Mouse (Mus musculus): ENCODE results near the gene Mctp1. TPM values are rescaled to one million over a fixed set of nuclear protein-coding genes. Genes with fewer than 3 reads are reported as not detected.
"Not testable (repeated sequence)": the region's sequence is repeated elsewhere in the genome, so short reads cannot be mapped to it uniquely, and the experiment has no call there.

The Mctp1 gene
- polyA plus RNA-seq, 1 experiment from 2014 or later = 4.0 TPM

- no peak overlapping the region for H3K4me3 ChIP-seq (ENCODE audit: low read depth, low read length)
- H3K4me2 ChIP-seq (ENCODE audit: low read length) = no peak overlapping the region
- DNase-seq (ENCODE audit: low spot score) = no peak
- no peaks in the 10 kb centered on the region for H3K36me3 ChIP-seq (ENCODE audit: control insufficient read depth, insufficient read depth, low read length)
- no peaks in the 10 kb centered on the region for H3K27me3 ChIP-seq (replicated peaks; ENCODE audit: control insufficient read depth, insufficient read depth, low read length)
- ATAC-seq = no peak
- no peaks in the 10 kb centered on the region for H3K4me1 ChIP-seq (ENCODE audit: control insufficient read depth, insufficient read depth, low read length)
- WGBS = 93% methylated on average over 1 of the region's 1 CpGs
- H3K27ac ChIP-seq (ENCODE audit: low read depth, low read length) = no peak overlapping the region
- no peak overlapping the region for H3K9ac ChIP-seq (ENCODE audit: low read length)
- no peaks in the 10 kb centered on the region for H3K9me3 ChIP-seq (replicated peaks; ENCODE audit: control insufficient read depth, low read length)
Observed at GRCm38 (mm10) chr13:76438765-76439164, 54.4 kb downstream of the Mctp1 start.

- no peak overlapping the region for H3K9ac ChIP-seq (ENCODE audit: low read length)
- H3K9me3 ChIP-seq (replicated peaks; ENCODE audit: control insufficient read depth, low read length) = no peaks in the 10 kb centered on the region
- DNase-seq (ENCODE audit: low spot score) (no peak), ATAC-seq (no peak)
- H3K27ac ChIP-seq (ENCODE audit: low read depth, low read length) = no peak overlapping the region
- 82% methylated on average over 1 of the region's 1 CpGs for WGBS
- H3K4me1 ChIP-seq (ENCODE audit: control insufficient read depth, insufficient read depth, low read length) = no peaks in the 10 kb centered on the region
- H3K36me3 ChIP-seq (ENCODE audit: control insufficient read depth, insufficient read depth, low read length) = no peaks in the 10 kb centered on the region
- no peak overlapping the region for H3K4me2 ChIP-seq (ENCODE audit: low read length)
- no peaks in the 10 kb centered on the region for H3K27me3 ChIP-seq (replicated peaks; ENCODE audit: control insufficient read depth, insufficient read depth, low read length)
- H3K4me3 ChIP-seq (ENCODE audit: low read depth, low read length) = no peak overlapping the region
Observed at GRCm38 (mm10) chr13:76446059-76446458, 61.7 kb downstream of the Mctp1 start.

- no peak overlapping the region for H3K9ac ChIP-seq (ENCODE audit: low read length)
- no peak overlapping the region for H3K4me2 ChIP-seq (ENCODE audit: low read length)
- no peak overlapping the region for H3K4me3 ChIP-seq (ENCODE audit: low read depth, low read length)
- H3K27ac ChIP-seq (ENCODE audit: low read depth, low read length) = no peak overlapping the region
- H3K36me3 ChIP-seq (ENCODE audit: control insufficient read depth, insufficient read depth, low read length) = no peaks in the 10 kb centered on the region
- no peaks in the 10 kb centered on the region for H3K4me1 ChIP-seq (ENCODE audit: control insufficient read depth, insufficient read depth, low read length)
- H3K27me3 ChIP-seq (replicated peaks; ENCODE audit: control insufficient read depth, insufficient read depth, low read length) = no peaks in the 10 kb centered on the region
- 90% methylated on average over 1 of the region's 1 CpGs for WGBS
- H3K9me3 ChIP-seq (replicated peaks; ENCODE audit: control insufficient read depth, low read length) = no peaks in the 10 kb centered on the region
- ATAC-seq (no peak), DNase-seq (ENCODE audit: low spot score) (no peak)
Observed at GRCm38 (mm10) chr13:76447528-76447927, 63.2 kb downstream of the Mctp1 start.

- H3K9ac ChIP-seq (ENCODE audit: low read length); H3K4me2 ChIP-seq (ENCODE audit: low read length); H3K9me3 ChIP-seq (replicated peaks; ENCODE audit: control insufficient read depth, low read length); H3K27me3 ChIP-seq (replicated peaks; ENCODE audit: control insufficient read depth, insufficient read depth, low read length); ATAC-seq; H3K4me3 ChIP-seq (ENCODE audit: low read depth, low read length); H3K36me3 ChIP-seq (ENCODE audit: control insufficient read depth, insufficient read depth, low read length); H3K4me1 ChIP-seq (ENCODE audit: control insufficient read depth, insufficient read depth, low read length); H3K27ac ChIP-seq (ENCODE audit: low read depth, low read length); DNase-seq (ENCODE audit: low spot score): not testable (repeated sequence)
- 75% methylated on average over 3 of the region's 3 CpGs for WGBS
Observed at GRCm38 (mm10) chr13:76451526-76451925, 67.2 kb downstream of the Mctp1 start.

- no peak for DNase-seq (ENCODE audit: low spot score)
- no peaks in the 10 kb centered on the region for H3K36me3 ChIP-seq (ENCODE audit: control insufficient read depth, insufficient read depth, low read length)
- no peak overlapping the region for H3K9ac ChIP-seq (ENCODE audit: low read length)
Observed at GRCm38 (mm10) chr13:76481601-76482000, 97.3 kb downstream of the Mctp1 start.

DNA sequence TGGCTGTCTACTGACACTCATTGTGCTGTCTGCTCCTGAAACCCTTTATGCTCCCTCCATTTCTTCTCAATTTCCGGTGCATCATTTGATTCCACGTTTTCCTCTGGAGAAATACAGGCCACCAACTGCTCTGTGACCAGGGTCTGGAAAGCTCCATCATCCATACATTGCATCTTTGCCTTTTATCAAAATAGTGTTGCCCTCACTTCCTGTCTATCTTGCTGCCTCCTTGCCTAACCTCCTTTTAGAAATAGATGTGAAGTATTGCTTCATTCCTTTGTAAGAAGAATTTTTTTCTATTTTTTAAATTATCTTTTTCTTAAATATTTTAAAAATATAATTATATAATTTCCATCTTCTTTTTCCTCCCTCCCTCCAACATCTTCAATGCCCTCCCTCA is 98.7 kb downstream of the Mctp1 start:
- no peaks in the 10 kb centered on the region for H3K27me3 ChIP-seq (replicated peaks; ENCODE audit: control insufficient read depth, insufficient read depth, low read length)
- no peak overlapping the region for H3K4me3 ChIP-seq (ENCODE audit: low read depth, low read length)
- no peak overlapping the region for H3K27ac ChIP-seq (ENCODE audit: low read depth, low read length)
- no peak overlapping the region for H3K4me2 ChIP-seq (ENCODE audit: low read length)
- H3K9ac ChIP-seq (ENCODE audit: low read length) = no peak overlapping the region
- DNase-seq (ENCODE audit: low spot score) (no peak), ATAC-seq (no peak)
- H3K9me3 ChIP-seq (replicated peaks; ENCODE audit: control insufficient read depth, low read length) = no peaks in the 10 kb centered on the region
- H3K4me1 ChIP-seq (ENCODE audit: control insufficient read depth, insufficient read depth, low read length) = peaks cover 7% of the 10 kb centered on the region; the same call in 1 of the 2 replicates
- whole genome bisulfite sequencing = 64% methylated on average over 2 of the region's 2 CpGs
- H3K36me3 ChIP-seq (ENCODE audit: control insufficient read depth, insufficient read depth, low read length) = no peaks in the 10 kb centered on the region

More at GRCm38 (mm10) chr13:76481601-76482000, 97.3 kb downstream of the Mctp1 start:
- Histone ChIP-seq H3K4me3 (ENCODE audit: low read depth, low read length) (no peak overlapping the region), H3K4me2 (ENCODE audit: low read length) (no peak overlapping the region), H3K4me1 (ENCODE audit: control insufficient read depth, insufficient read depth, low read length) (peaks cover 7% of the 10 kb centered on the region; the same call in 1 of the 2 replicates), H3K27ac (ENCODE audit: low read depth, low read length) (no peak overlapping the region), H3K9me3 (replicated peaks; ENCODE audit: control insufficient read depth, low read length) (no peaks in the 10 kb centered on the region), H3K27me3 (replicated peaks; ENCODE audit: control insufficient read depth, insufficient read depth, low read length) (no peaks in the 10 kb centered on the region)
- ATAC-seq = no peak

- no peak overlapping the region for H3K27ac ChIP-seq (ENCODE audit: low read depth, low read length)
Observed at GRCm38 (mm10) chr13:76484086-76484709, 99.9 kb downstream of the Mctp1 start.

DNA sequence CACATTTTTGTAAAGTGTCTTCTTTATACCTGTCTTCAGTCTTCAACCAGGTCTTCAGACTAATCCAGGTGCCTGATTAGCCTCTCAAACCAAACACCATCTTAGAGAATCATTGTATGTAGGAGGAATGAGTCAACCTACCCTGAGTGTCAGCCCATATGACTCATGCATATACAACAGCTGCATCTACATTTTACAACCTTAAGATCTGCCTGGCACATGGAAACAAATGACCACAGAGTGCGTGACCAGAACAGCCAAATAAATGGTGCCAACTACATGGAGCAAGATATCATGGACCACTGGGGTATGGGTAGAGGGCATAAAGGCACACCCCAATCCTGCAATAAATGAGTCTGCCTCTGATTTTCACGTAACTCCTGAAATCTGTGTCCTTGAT is 131.6 kb downstream of the Mctp1 start:
- 85% methylated on average over 2 of the region's 2 CpGs for WGBS

More at GRCm38 (mm10) chr13:76484086-76484709, 99.9 kb downstream of the Mctp1 start:
- no peak overlapping the region for H3K4me2 ChIP-seq (ENCODE audit: low read length)
- no peak overlapping the region for H3K9ac ChIP-seq (ENCODE audit: low read length)
- peaks cover 7% of the 10 kb centered on the region; the same call in 1 of the 2 replicates for H3K4me1 ChIP-seq (ENCODE audit: control insufficient read depth, insufficient read depth, low read length)
- DNase-seq (ENCODE audit: low spot score) = peak; percentile 66
- 0% methylated on average over 2 of the region's 2 CpGs for WGBS
- H3K9me3 ChIP-seq (replicated peaks; ENCODE audit: control insufficient read depth, low read length) = no peaks in the 10 kb centered on the region
- H3K4me3 ChIP-seq (ENCODE audit: low read depth, low read length) = no peak overlapping the region
- no peaks in the 10 kb centered on the region for H3K27me3 ChIP-seq (replicated peaks; ENCODE audit: control insufficient read depth, insufficient read depth, low read length)
- H3K36me3 ChIP-seq (ENCODE audit: control insufficient read depth, insufficient read depth, low read length) = no peaks in the 10 kb centered on the region
- peak; percentile 84 for ATAC-seq

DNA sequence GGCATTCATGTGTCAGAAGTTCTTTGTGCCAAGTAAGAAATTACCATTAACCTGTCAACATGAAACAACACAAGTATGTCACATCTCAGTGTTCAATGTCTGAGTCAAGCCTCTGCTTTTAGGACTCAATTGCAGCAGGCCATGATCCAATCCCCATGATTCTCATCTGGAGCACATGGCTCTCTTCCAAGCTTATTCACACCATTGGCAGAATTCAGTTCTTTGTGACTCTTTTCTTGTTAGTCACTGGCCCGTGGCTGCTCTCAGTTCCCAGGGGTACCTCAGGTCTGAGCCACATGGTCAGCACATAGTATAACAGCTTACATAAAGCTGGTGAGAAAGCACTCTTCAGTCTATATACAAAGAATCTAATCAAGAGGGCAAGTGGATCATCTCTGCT is 138.8 kb downstream of the Mctp1 start:
- H3K9me3 ChIP-seq (replicated peaks; ENCODE audit: control insufficient read depth, low read length) = no peaks in the 10 kb centered on the region
- H3K4me2 ChIP-seq (ENCODE audit: low read length) = no peak overlapping the region
- H3K9ac ChIP-seq (ENCODE audit: low read length) = no peak overlapping the region
- no peaks in the 10 kb centered on the region for H3K36me3 ChIP-seq (ENCODE audit: control insufficient read depth, insufficient read depth, low read length)
- no peak overlapping the region for H3K4me3 ChIP-seq (ENCODE audit: low read depth, low read length)
- DNase-seq (ENCODE audit: low spot score) (peak; percentile 41), ATAC-seq (peak; percentile 58)
- 26% methylated on average over 1 of the region's 1 CpGs for whole genome bisulfite sequencing
- no peaks in the 10 kb centered on the region for H3K27me3 ChIP-seq (replicated peaks; ENCODE audit: control insufficient read depth, insufficient read depth, low read length)
- H3K4me1 ChIP-seq (ENCODE audit: control insufficient read depth, insufficient read depth, low read length) = no peaks in the 10 kb centered on the region
- H3K27ac ChIP-seq (ENCODE audit: low read depth, low read length) = no peak overlapping the region

More for the DNA sequence above, 131.6 kb downstream of the Mctp1 start:
- DNase-seq (ENCODE audit: low spot score) (no peak), ATAC-seq (no peak)
- no peaks in the 10 kb centered on the region for H3K36me3 ChIP-seq (ENCODE audit: control insufficient read depth, insufficient read depth, low read length)
- H3K9me3 ChIP-seq (replicated peaks; ENCODE audit: control insufficient read depth, low read length) = no peaks in the 10 kb centered on the region
- no peaks in the 10 kb centered on the region for H3K27me3 ChIP-seq (replicated peaks; ENCODE audit: control insufficient read depth, insufficient read depth, low read length)
- H3K4me2 ChIP-seq (ENCODE audit: low read length) = no peak overlapping the region
- no peak overlapping the region for H3K27ac ChIP-seq (ENCODE audit: low read depth, low read length)
- H3K9ac ChIP-seq (ENCODE audit: low read length) = no peak overlapping the region
- H3K4me3 ChIP-seq (ENCODE audit: low read depth, low read length) = no peak overlapping the region
- H3K4me1 ChIP-seq (ENCODE audit: control insufficient read depth, insufficient read depth, low read length) = no peaks in the 10 kb centered on the region

All from forebrain, embryonic 14.5 days (tissue).